Mouse (Mus musculus): Measurements from ENCODE around the gene Mex3a.

The Mex3a gene

GRCm38 (mm10) chr3:88505765-88506164 lies 26.4 kb upstream of the Mex3a start:
- DNase-seq (ENCODE audit: low spot score): no peak

- DNase-seq (ENCODE audit: low spot score): no peak
Measured at GRCm38 (mm10) chr3:88509250-88509649, 22.9 kb upstream of the Mex3a start.

- peak; percentile 92 for DNase-seq (ENCODE audit: low spot score)
Measured at GRCm38 (mm10) chr3:88509692-88510420, 22.3 kb upstream of the Mex3a start, which contains the start of gene Lmna. Gene Lmna, minus strand, starts transcription at chr3:88509956.

- no peak for DNase-seq (ENCODE audit: low spot score)
Measured at GRCm38 (mm10) chr3:88510421-88511289, 21.5 kb upstream of the Mex3a start.

GRCm38 (mm10) chr3:88511559-88511958 lies 20.6 kb upstream of the Mex3a start:
- no peak for DNase-seq (ENCODE audit: low spot score)

GRCm38 (mm10) chr3:88512141-88512895 lies 19.9 kb upstream of the Mex3a start:
- no peak for DNase-seq (ENCODE audit: low spot score)

- peak; percentile 68 for DNase-seq (ENCODE audit: low spot score)
Measured at GRCm38 (mm10) chr3:88512896-88513545, 19.2 kb upstream of the Mex3a start.

- DNase-seq (ENCODE audit: low spot score): no peak
Measured at GRCm38 (mm10) chr3:88513546-88514115, 18.6 kb upstream of the Mex3a start.

GRCm38 (mm10) chr3:88514231-88515094 lies 17.7 kb upstream of the Mex3a start:
- DNase-seq (ENCODE audit: low spot score): no peak

- no peak for DNase-seq (ENCODE audit: low spot score)
Measured at GRCm38 (mm10) chr3:88515095-88515386, 17.2 kb upstream of the Mex3a start.

- DNase-seq (ENCODE audit: low spot score): no peak
Measured at GRCm38 (mm10) chr3:88516407-88516806, 15.8 kb upstream of the Mex3a start.

- DNase-seq (ENCODE audit: low spot score): no peak
Measured at GRCm38 (mm10) chr3:88518411-88518810, 13.8 kb upstream of the Mex3a start.

- DNase-seq (ENCODE audit: low spot score): no peak
Measured at GRCm38 (mm10) chr3:88520078-88520477, 12.1 kb upstream of the Mex3a start.

GRCm38 (mm10) chr3:88521156-88521555 lies 11.0 kb upstream of the Mex3a start:
- DNase-seq (ENCODE audit: low spot score): no peak

GRCm38 (mm10) chr3:88521803-88522331 lies 10.3 kb upstream of the Mex3a start:
- DNase-seq (ENCODE audit: low spot score): peak; percentile 82

GRCm38 (mm10) chr3:88523027-88523426 lies 9.2 kb upstream of the Mex3a start:
- DNase-seq (ENCODE audit: low spot score): no peak

- no peak for DNase-seq (ENCODE audit: low spot score)
Measured at GRCm38 (mm10) chr3:88525021-88525420, 7.2 kb upstream of the Mex3a start.

GRCm38 (mm10) chr3:88526157-88527131 lies 5.8 kb upstream of the Mex3a start:
- DNase-seq (ENCODE audit: low spot score): peak; percentile 95

GRCm38 (mm10) chr3:88527565-88527964 lies 4.6 kb upstream of the Mex3a start:
- no peak for DNase-seq (ENCODE audit: low spot score)
